Mouse (Mus musculus): ENCODE measurements around the gene Syngr3.
"Not testable (repeated sequence)": the region's sequence is repeated elsewhere in the genome, so short reads cannot be mapped to it uniquely, and the experiment has no call there.

The Syngr3 gene

DNA sequence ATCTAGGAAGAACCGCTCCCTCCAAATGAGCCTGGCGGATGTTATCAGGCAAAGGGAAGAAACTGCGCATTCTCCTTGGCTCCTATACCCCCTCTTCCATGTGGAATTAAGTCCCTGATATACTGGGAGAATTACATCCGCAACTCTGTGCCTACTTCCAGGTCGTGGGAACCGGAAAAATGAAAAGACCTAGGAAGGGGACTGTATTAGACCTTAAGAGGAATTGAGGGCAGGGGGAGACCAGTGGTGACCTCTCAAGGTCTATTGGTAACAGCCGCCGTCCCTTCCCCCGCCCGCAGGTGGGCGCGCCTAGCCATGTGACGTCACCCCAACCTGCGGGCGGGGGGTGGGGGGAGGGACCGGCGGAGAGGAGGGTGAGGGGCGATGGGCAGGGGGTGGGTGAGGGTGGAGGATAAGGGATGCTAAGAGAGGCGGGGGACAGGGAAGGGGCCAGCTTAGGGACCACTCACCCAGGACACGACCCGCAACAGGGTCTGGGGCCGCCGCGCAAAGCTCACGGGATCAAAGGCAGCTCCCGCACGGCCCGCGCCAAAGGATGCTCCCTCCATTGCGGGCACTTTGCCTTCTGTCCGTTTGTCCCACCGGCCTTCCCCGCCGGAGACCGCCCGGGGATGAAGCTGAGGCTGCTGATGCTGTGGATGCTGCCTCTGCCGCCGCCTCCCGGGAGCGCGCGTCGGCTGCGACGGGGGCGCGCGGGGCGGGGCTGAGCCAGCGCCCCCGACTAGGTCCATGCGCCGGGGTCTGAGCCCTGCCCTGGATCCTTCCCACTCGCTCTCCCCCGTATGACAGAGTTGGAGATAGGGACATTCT, at the start of gene Syngr3:
Syngr3 (minus strand) TSS at position 705 of the 831 bp plus-strand sequence.
- no peak for DNase-seq

GRCm38 (mm10) chr17:24738238-24738637, 48.5 kb upstream of the Syngr3 start:
- no peak for DNase-seq

GRCm38 (mm10) chr17:24737135-24737810, 47.5 kb upstream of the Syngr3 start:
- no peak for DNase-seq

DNA sequence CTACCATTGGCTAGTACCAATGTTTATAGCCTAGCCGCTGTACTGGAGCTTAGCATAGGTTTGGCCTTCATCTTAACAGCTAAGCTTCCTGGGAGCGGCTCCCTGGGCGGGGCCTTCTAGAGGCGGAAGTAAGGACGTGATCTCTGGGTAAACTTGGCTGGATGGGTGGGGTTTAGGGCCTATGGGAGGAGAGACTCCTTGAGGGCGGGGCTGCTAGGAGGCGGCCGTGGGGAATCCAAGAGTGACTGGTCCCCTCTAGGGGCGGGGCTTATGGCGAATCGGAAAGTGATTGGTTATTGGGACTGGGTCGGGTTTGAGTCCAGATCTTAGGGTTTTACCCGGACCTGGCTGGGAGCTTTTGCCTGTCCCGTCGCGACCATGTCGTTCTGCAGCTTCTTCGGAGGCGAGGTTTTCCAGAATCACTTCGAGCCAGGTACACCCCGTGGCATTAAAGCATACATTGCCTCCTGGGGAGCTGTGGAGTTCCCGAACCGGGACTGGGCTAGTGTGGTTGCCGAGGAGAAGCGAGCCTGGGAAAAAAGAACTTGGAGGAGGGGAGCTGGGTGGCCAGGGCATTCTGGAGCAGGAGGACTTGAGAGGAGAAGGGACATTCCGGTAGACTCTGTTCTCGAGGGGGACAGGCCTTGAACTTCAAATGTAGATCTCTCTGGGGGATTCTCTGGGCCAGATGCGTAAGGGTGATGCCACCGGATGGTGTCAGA, 46.7 kb upstream of the Syngr3 start, which contains the start of gene Msrb1:
Msrb1 (plus strand) TSS at position 313 of the 722 bp plus-strand sequence.
- DNase-seq = peak; percentile 100

DNA sequence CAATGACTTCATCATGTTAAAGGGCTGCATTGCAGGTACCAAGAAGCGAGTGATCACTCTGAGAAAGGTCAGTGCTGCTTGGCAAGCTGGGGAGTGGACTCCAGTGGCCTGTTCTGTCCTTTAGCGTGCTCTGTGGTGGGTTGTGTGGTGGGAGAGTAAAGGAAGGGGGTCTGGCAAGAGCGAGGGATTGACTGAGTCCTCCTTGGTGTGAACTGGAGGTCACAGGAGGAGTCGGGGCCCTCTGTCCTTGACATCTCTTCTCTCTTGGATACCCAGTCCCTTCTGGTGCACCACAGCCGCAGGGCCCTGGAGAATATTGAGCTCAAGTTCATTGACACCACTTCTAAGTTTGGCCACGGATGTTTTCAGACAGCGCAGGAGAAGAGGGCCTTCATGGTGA, 45.7 kb upstream of the Syngr3 start:
- no peak for DNase-seq

- no peak for DNase-seq
These were observed 44.8 kb upstream of the Syngr3 start for GRCm38 (mm10) chr17:24734513-24734912.

DNA sequence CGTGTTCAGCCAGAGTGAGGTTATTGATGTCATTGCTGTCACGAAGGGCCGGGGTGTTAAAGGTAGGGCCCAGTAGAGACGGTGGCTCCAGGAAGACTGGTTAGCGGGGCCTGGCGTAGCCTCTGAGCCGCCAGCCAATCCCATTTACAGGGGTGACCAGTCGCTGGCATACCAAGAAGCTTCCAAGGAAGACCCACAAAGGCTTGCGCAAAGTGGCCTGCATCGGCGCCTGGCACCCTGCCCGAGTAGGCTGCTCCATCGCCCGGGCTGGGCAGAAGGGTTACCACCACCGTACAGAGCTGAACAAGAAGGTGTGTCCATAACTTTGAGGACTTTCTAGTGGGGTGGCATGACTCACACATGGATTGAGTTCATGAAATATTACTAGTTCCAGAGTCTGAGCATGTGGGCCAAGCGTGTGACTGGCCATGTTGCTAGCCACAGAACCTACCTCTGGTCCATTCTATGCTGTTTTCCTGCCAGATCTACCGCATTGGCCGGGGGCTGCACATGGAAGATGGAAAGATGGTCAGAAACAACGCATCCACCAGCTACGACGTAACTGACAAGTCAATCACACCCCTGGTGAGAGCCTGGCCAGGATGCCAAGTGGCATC, 43.8 kb upstream of the Syngr3 start:
- no peak for DNase-seq

GRCm38 (mm10) chr17:24732233-24732935, 42.6 kb upstream of the Syngr3 start:
- DNase-seq = no peak

DNA sequence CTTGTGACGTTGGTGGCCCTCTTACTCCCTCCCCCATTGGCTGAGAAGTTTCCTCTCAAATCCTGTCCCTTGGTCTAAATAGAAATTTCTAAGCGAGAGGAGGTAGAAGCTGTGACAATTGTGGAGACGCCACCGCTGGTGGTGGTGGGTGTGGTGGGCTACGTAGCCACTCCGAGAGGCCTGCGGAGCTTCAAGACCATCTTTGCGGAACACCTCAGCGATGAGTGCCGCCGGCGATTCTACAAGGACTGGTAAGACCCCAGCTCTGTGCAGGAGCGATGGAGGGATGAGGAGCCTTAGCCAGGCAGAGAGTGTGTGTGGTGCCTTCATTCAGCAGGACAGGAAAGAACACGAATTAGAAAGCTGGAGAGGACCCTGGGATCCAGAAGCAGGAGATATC, 41.0 kb upstream of the Syngr3 start:
- no peak for DNase-seq

DNA sequence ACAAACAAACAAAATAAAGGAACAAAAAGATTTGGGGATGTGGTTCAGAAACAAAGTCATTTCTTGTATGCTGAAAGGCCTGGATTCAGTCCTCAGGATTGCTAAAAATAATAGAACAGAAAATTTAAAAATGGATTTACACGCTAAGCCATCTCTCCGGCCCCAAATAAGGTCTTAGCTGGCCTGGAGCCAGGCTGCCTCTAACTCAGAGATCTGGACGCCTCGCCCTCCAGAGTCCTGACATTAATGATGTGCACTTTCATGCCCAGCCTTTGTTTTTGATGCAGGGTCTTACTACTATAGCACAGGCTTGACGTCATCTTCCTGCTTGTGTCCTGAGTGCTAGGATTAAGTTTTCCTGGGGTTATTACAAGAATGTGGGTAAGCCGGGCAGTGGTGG, 39.3 kb upstream of the Syngr3 start:
- no peak for DNase-seq

DNA sequence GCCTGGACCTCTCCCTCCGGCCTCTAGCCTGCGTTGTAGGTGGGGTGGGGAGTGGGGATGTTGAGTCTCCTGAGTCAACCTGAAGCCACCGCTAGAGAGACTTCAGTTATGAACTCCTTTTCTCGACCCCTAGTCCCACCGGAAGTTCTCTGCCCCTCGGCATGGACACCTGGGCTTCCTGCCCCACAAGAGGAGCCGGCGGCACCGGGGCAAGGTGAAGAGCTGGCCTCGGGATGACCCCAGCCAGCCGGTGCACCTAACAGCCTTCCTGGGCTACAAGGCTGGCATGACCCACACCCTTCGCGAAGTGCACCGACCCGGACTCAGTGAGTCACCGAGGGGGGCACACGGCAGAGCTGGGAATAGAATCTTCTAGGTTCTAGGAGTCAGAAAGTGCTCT, 38.4 kb upstream of the Syngr3 start:
- no peak for DNase-seq

DNA sequence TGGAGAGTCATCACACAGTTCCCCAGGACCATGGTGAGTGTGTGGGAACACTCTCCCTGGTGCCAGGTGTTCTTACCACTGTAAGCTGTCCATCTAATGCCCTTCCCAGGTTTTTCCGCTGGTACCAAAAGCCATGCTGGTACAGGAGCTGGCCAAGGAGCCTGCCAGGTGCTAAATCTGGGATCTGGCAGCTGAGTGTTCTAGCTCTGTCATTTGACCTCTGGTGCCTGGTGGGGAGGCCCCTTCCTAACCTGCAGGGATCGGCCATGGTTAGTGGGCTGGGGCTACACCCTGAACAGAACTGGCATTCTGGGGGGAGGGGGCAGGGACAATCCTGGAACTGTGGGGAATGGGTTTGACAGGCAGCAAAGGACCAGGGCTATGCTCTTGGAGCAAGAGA, 37.9 kb upstream of the Syngr3 start, which contains the start of gene Rpl3l:
Rpl3l (plus strand) TSS at position 203 of the 400 bp plus-strand sequence.
- no peak for DNase-seq

GRCm38 (mm10) chr17:24725637-24726390, 36.1 kb upstream of the Syngr3 start:
- DNase-seq = no peak

DNA sequence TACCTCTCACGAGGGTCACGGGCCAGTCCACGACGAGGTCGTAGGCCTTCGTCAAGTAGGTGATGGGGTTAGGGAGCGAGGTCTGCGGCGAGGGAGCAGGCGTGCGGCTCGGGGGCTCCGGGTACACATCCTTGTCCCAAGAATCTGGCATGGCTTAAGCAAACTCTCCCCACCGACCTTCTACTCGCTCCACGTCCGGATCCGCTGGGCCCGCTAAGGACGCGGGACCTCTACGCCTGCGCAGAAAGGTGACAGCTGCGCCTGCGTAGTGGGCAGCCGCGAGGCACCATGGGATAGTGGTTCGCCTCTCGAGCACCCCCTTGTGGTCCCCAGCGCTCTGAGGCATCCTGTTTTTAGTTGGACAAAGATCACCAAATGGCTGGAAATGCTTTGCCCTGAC, 34.4 kb upstream of the Syngr3 start, which contains the start of gene Ndufb10:
Ndufb10 (minus strand) TSS at position 295 of the 400 bp plus-strand sequence.
- DNase-seq = peak; percentile 98

DNA sequence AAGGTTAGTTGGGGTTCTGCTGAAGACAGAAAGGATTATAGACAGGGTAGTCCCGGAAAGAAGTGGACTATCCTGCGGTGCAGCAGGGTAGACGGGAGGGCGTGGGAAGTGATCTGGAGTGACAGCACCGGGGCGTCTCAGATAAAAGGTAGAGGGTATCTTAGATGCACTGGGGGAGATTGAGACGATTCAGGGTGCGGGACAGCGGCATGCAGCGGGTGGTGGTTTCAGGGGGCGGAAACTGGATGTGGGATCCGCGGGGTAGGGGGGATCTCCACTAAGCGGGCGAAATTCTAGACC, 34.1 kb upstream of the Syngr3 start:
- DNase-seq = peak; percentile 73

DNA sequence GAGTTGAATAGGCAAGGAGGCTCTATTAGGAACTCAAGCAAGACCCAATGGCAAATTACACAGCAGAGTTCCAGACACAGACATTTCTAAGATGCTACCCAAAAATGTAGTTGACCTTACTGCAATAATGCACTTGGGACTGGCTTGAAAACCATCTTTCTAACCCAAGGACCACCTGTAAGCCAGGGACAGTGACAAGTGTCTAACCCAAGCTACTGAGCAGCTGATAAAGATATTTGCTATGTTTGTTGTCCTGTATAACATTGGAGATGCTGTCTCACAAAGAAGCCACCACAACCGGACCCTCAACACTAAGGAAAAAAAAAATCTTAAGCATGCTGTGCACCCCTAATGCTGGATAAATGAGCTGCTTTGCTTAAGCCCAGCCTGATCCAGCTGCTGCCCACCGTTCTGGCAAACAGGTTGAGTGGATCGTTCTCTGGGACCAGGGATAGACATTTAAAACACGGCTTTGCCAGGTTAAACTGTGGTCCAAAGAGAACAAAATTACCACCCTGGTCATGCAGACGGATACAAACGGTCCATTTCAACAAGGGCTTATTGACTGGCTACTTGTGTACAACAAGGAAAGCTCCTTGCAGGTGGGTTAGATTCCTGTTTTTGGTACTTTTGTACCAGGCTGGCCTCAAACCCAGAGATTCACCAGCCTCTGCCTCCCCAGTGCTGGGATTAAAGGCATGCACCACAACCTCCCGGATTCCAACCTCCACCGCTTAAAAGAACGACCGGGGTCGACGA, 33.5 kb upstream of the Syngr3 start:
- DNase-seq = no peak

DNA sequence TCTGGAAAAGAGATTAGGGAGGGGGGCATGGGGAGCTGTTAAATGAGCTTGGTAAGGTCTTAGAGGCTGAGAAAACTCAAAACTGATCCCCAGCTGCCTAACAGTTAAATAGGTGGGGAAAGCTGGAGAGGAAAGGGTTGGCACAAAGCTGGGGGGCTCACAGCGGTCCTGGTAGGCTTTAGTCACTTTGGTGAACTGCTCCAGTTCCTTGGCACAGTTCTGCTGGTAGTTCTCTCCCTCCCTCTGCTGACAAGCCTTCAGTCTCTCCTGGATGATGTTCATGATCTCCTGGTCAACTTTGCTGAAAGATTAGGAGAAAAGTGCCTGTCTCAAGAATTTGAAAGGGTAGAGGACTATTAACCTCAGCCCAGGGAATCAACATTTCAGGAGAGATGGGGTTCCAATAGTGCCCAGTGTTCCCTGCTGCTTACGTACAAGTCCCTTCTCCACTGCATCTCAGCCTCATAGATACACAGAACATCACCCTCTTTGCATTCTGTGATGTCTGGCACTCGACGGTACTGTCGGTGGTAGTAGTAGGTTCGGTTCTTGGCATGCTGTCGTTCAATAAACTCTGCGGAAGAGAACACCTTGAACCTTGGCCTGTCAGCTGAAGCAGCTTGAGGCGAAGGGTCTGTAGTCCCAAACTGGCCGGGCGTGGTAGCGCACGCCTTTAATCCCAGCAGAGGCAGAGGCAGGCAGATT, 32.6 kb upstream of the Syngr3 start:
- peak; percentile 26 for DNase-seq

- DNase-seq = not testable (repeated sequence)
These were observed 31.7 kb upstream of the Syngr3 start for GRCm38 (mm10) chr17:24721383-24721955.

DNA sequence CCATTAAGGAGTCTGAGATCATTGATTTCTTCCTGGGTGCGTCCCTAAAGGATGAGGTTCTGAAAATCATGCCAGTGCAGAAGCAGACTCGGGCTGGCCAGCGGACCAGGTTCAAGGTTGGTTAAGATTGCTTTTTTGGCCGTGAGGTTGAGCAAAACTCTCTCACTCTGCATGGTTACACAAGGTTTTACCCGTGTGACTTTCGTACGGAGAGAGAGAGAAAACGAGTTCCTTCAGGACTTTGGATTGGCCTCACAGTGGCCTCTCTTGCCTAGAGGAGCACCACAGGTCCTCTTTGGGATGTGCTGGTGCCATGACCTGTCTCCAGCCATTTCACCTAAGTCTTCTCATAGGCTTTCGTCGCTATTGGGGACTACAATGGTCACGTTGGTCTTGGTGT, 30.9 kb upstream of the Syngr3 start:
- DNase-seq = not testable (repeated sequence)
